Mouse (Mus musculus) cerebellum, postnatal 25 days (tissue): ENCODE measurements around the gene Fam214b.

Experiments used
- DNase-seq, 2 experiments: peaks; one replicate each; pipeline ENCODE4 v3.0.0; 2021; ENCODE audit warnings: mixed read lengths in 2 of 2

The Fam214b gene

GRCm38 (mm10) chr4:43005765-43006164, 40.3 kb downstream of the Fam214b start:
- DNase-seq = peak in 1 of 2 experiments; percentile 56

GRCm38 (mm10) chr4:43004951-43005350, 41.1 kb downstream of the Fam214b start:
- no peak for DNase-seq

- peak in 1 of 2 experiments; percentile 39 for DNase-seq
These were observed 43.1 kb downstream of the Fam214b start for GRCm38 (mm10) chr4:43002756-43003439.

- no peak for DNase-seq
These were observed 44.7 kb downstream of the Fam214b start for GRCm38 (mm10) chr4:43001272-43001671.

GRCm38 (mm10) chr4:43000141-43000986, 45.7 kb downstream of the Fam214b start, which contains the start of gene Vcp:
Gene Vcp, minus strand, starts transcription at chr4:43000507.
- peak; percentile 99 for DNase-seq

- DNase-seq = peak in 1 of 2 experiments; percentile 81
These were observed 46.4 kb downstream of the Fam214b start for GRCm38 (mm10) chr4:42999451-43000140.

- DNase-seq = no peak
These were observed 48.0 kb downstream of the Fam214b start for GRCm38 (mm10) chr4:42998022-42998421.

- no peak for DNase-seq
These were observed 57.7 kb downstream of the Fam214b start for GRCm38 (mm10) chr4:42988296-42988695.
